In genomic region chr15:78799029-78799428, GRCm38 (mm10) we compare ENCODE assay signal across 12 mouse cellular contexts. TPM values are rescaled to one million over a fixed set of nuclear protein-coding genes. Genes with fewer than 3 reads are reported as not detected.
DNase-seq lines count a peak whose midpoint lies in the region; ATAC-seq lines count a peak whose summit lies in the region.
"Had no signal": no experiment of that assay in that cellular context is flagged by ENCODE, and none has a peak within 500 bp of the region (broad histone marks: within the 10 kb centered on the region; RNA-seq: fewer than 3 reads in every experiment).

No protein-coding gene starts in this region.

- ATAC-seq in heart, embryonic 13.5 days (ENCODE audit: extremely low read depth, insufficient number of reproducible peaks, low FRiP score, low TSS enrichment) = no peak
- ATAC-seq in neural tube, embryonic 14.5 days (ENCODE audit: low read depth) = peak; percentile 55; the same call in 1 of the 2 replicates

- DNase-seq in heart, postnatal 4 days = no peak
- no peak for DNase-seq in neural tube, embryonic 10.5 days (ENCODE audit: extremely low spot score, low spot score)
- peak; percentile 59 for DNase-seq in gastrocnemius, postnatal 25 days
- peak; percentile 47 for DNase-seq in right cerebral cortex, postnatal 4 days
- no peak for DNase-seq in kidney, adult 9 months
- no peak for DNase-seq in spleen, postnatal 10 days (ENCODE audit: low spot score in 2 of 2)

- H3K4me1 ChIP-seq in heart, embryonic 13.5 days = peaks cover 50% of the 10 kb centered on the region
- peaks cover 13% of the 10 kb centered on the region for H3K4me1 ChIP-seq in neural tube, embryonic 14.5 days (ENCODE audit: control insufficient read depth, insufficient read depth, low read length)

- H3K36me3 ChIP-seq in heart, embryonic 13.5 days = peaks cover 4% of the 10 kb centered on the region; the same call in 1 of the 2 replicates
- H3K36me3 ChIP-seq in neural tube, embryonic 14.5 days (ENCODE audit: control insufficient read depth, insufficient read depth, low read length) = no peaks in the 10 kb centered on the region
- H3K36me3 ChIP-seq: midbrain, embryonic 12.5 days had no signal

- 44% methylated on average over 21 of the region's 21 CpGs for WGBS in heart, embryonic 13.5 days
- 33% methylated on average over 21 of the region's 21 CpGs for WGBS in neural tube, embryonic 14.5 days

- 0 out of 2 replicates have a peak overlapping the region, but pooled peaks have one; percentile 17 for H3K9ac ChIP-seq in heart, embryonic 13.5 days
- H3K9ac ChIP-seq in neural tube, embryonic 14.5 days (replicated peaks; ENCODE audit: low read depth, low read length) = no peak overlapping the region
- H3K9ac ChIP-seq: liver, embryonic 14.5 days; midbrain, embryonic 12.5 days had no signal

- peaks cover 64% of the 10 kb centered on the region for H3K27me3 ChIP-seq in heart, embryonic 13.5 days (replicated peaks)
- peaks cover 19% of the 10 kb centered on the region for H3K27me3 ChIP-seq in neural tube, embryonic 14.5 days (ENCODE audit: control insufficient read depth, insufficient read depth, low read length)

- H3K4me3 ChIP-seq in heart, embryonic 13.5 days = no peak overlapping the region
- no peak overlapping the region for H3K4me3 ChIP-seq in neural tube, embryonic 14.5 days (ENCODE audit: low read depth, low read length)
- H3K4me3 ChIP-seq: erythroblast, embryonic 14.5 days; midbrain, embryonic 12.5 days had no signal

- no peak overlapping the region for H3K27ac ChIP-seq in heart, embryonic 13.5 days (replicated peaks)
- H3K27ac ChIP-seq in neural tube, embryonic 14.5 days (ENCODE audit: low read depth, low read length) = no peak overlapping the region
- H3K27ac ChIP-seq: kidney, postnatal 0 days; liver, embryonic 14.5 days; midbrain, embryonic 12.5 days had no signal

- H3K4me2 ChIP-seq in heart, embryonic 13.5 days = peak overlapping the region; percentile 4; the same call in 1 of the 2 replicates
- H3K4me2 ChIP-seq in neural tube, embryonic 14.5 days (ENCODE audit: low read depth, low read length) = no peak overlapping the region
- H3K4me2 ChIP-seq: midbrain, embryonic 12.5 days had no signal

- H3K9me3 ChIP-seq in heart, embryonic 13.5 days = no peaks in the 10 kb centered on the region
- no peaks in the 10 kb centered on the region for H3K9me3 ChIP-seq in neural tube, embryonic 14.5 days (ENCODE audit: control insufficient read depth, low read length)
- H3K9me3 ChIP-seq: midbrain, embryonic 12.5 days had no signal

RNA-seq across cellular contexts. Expression of gene Card10, which starts 3.8 kb away (rescaled TPM):
- 5.1 and 5.3 TPM in 2 replicates for polyA plus RNA-seq in heart, embryonic 13.5 days (2015; fragmentation: Nextera tagmentation; extraction: Ambion mirVana)
- 10 to 100 TPM; 15.9 to 18.8 TPM for total RNA-seq in heart, postnatal 4 days (2021)
- polyA plus RNA-seq in neural tube, embryonic 14.5 days (2014; fragmentation: Nextera tagmentation; extraction: Ambion mirVana) = 1.8 and 2.2 TPM in 2 replicates
- 1 to 10 TPM; 6.4 to 7.8 TPM for total RNA-seq in gastrocnemius, postnatal 25 days (2021)

RNA-seq across cellular contexts. Expression of gene Mfng, which starts 25.8 kb away (rescaled TPM):
- polyA plus RNA-seq in heart, embryonic 13.5 days (2015; fragmentation: Nextera tagmentation; extraction: Ambion mirVana) = 13.7 and 15.8 TPM in 2 replicates
- 10 to 100 TPM; 17.6 to 18.1 TPM for total RNA-seq in heart, postnatal 4 days (2021)
- polyA plus RNA-seq in neural tube, embryonic 14.5 days (2014; fragmentation: Nextera tagmentation; extraction: Ambion mirVana) = 6.9 and 10.2 TPM in 2 replicates
- 1 to 10 TPM; 2.4 to 6.4 TPM for total RNA-seq in gastrocnemius, postnatal 25 days (2021)

RNA-seq across cellular contexts. Expression of gene Cdc42ep1, which starts 43.4 kb away (rescaled TPM):
- polyA plus RNA-seq in heart, embryonic 13.5 days (2015; fragmentation: Nextera tagmentation; extraction: Ambion mirVana) = 34.2 and 36.1 TPM in 2 replicates
- 10 to 100 TPM; 55.3 to 59.9 TPM for total RNA-seq in heart, postnatal 4 days (2021)
- 4.6 and 7.7 TPM in 2 replicates for polyA plus RNA-seq in neural tube, embryonic 14.5 days (2014; fragmentation: Nextera tagmentation; extraction: Ambion mirVana)
- 10 to 100 TPM in 1 of 2 experiments, 1 to 10 TPM in 1; 9.3 to 10.5 TPM for total RNA-seq in gastrocnemius, postnatal 25 days (2021)

RNA-seq across cellular contexts. Expression of gene Lgals2, which starts 56.3 kb away (rescaled TPM):
- 0.82 TPM in 1 of 2 replicates, not detected in the other for polyA plus RNA-seq in heart, embryonic 13.5 days (2015; fragmentation: Nextera tagmentation; extraction: Ambion mirVana)
- not detected for total RNA-seq in heart, postnatal 4 days (2021)
- polyA plus RNA-seq in neural tube, embryonic 14.5 days (2014; fragmentation: Nextera tagmentation; extraction: Ambion mirVana) = not detected in 2 replicates
- not detected for total RNA-seq in gastrocnemius, postnatal 25 days (2021)
- polyA plus RNA-seq: erythroblast, embryonic 14.5 days; midbrain, embryonic 12.5 days had no signal

Comparison
In these comparisons a context has a peak if more than half of its experiments do, and no peak if none do; other contexts are left out.
1. DNase-seq: peak in gastrocnemius, postnatal 25 days (single experiment) and right cerebral cortex, postnatal 4 days (single experiment); none in heart, postnatal 4 days (single experiment), neural tube, embryonic 10.5 days (single experiment), kidney, adult 9 months (single experiment) and spleen, postnatal 10 days (0 of 2).
2. RNA of gene Cdc42ep1, which starts 43.4 kb away (total RNA-seq): 55.3 to 59.9 TPM in heart, postnatal 4 days; 9.3 to 10.5 TPM in gastrocnemius, postnatal 25 days; every median in the first group is over 4 times any median in the second.